In the genomic region with DNA sequence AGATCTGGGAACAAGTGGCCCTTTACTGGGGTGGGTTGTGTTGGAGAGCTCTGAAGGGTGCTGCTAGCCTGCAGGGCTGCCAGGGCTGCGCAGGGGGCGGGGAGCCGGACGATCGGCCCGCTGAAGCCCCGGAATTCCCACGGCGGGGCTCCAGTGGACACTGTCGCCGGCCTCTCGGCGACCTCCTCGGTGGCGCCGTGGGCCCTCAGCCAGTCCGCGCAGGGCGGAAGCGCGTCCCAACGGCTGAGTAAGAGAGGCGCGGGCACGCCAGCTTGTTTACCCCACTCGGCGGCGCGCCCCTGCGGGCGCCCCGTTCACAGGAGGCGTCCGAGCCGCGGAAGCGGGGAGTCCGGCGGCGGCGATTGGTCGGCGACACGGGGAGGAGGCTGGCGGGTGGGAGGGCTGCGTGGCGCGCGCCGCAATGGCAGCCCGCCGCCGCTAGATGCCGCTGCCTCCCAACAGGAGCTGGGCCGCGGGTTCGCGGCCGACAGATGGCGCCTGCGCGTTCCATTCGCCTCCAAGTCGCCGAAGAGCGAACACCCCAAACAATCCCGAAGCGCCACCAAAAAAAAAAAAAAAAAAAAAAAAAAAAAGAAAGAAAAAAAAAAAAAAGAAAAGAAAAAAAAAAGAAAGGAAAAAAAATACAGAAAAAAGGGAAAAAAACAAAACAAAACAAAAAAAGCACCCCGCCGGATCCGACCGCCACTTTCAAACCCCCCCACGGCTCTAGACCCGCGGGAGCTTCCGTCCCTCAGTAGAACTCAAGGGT, we compare ENCODE assay signal across 7 mouse cellular contexts. TPM values are rescaled to one million over a fixed set of nuclear protein-coding genes. Genes with fewer than 3 reads are reported as not detected.
DNase-seq lines count a peak whose midpoint lies in the region; ATAC-seq lines count a peak whose summit lies in the region.

A gene (plus strand): TSS at position 530 of the 769 bp plus-strand sequence.

- peak within 1 kb of the TSS; percentile 99 for H3K27ac ChIP-seq in intestine, embryonic 15.5 days
- H3K27ac ChIP-seq in midbrain, embryonic 11.5 days (ENCODE audit: low read depth, low read length), result peak within 1 kb of the TSS; percentile 98

- DNase-seq in adrenal gland, adult 8-10 months, result peak; percentile 81
- DNase-seq in embryo, embryonic 11 days, result peak; percentile 93
- peak; percentile 93 for DNase-seq in gastrocnemius, postnatal 25 days
- peak; percentile 87 for DNase-seq in left cerebral cortex, postnatal 4 days
- DNase-seq in midbrain, embryonic 11.5 days (ENCODE audit: low spot score, missing footprints), result peak; percentile 99
- DNase-seq in skeletal muscle tissue, adult 2 months (ENCODE audit: low read depth, low spot score), result peak; percentile 92

- peak within 1 kb of the TSS; percentile 55 for H3K4me2 ChIP-seq in intestine, embryonic 15.5 days (replicated peaks)
- peak within 1 kb of the TSS; percentile 45 for H3K4me2 ChIP-seq in midbrain, embryonic 11.5 days

- H3K36me3 ChIP-seq in intestine, embryonic 15.5 days, result no peaks in the 10 kb centered on the region
- H3K36me3 ChIP-seq in midbrain, embryonic 11.5 days (ENCODE audit: control insufficient read depth, insufficient read depth, low read length), result no peaks in the 10 kb centered on the region

- H3K9me3 ChIP-seq in intestine, embryonic 15.5 days, result no peaks in the 10 kb centered on the region
- no peaks in the 10 kb centered on the region for H3K9me3 ChIP-seq in midbrain, embryonic 11.5 days (ENCODE audit: control insufficient read depth, low read length)

- ATAC-seq in intestine, embryonic 15.5 days, result peak; percentile 85
- peak; percentile 74 for ATAC-seq in midbrain, embryonic 11.5 days (ENCODE audit: low FRiP score)

- H3K9ac ChIP-seq in intestine, embryonic 15.5 days, result peak within 1 kb of the TSS; percentile 83
- H3K9ac ChIP-seq in midbrain, embryonic 11.5 days (ENCODE audit: low read length), result peak within 1 kb of the TSS; percentile 94

- intact Hi-C loops in left cerebral cortex, postnatal 4 days (cut with DNase I), result no loop called here

- H3K4me1 ChIP-seq in intestine, embryonic 15.5 days (replicated peaks), result no peaks in the 10 kb centered on the region
- no peaks in the 10 kb centered on the region for H3K4me1 ChIP-seq in midbrain, embryonic 11.5 days (ENCODE audit: control insufficient read depth, insufficient read depth, low read length)

- peak within 1 kb of the TSS; percentile 57 for H3K4me3 ChIP-seq in intestine, embryonic 15.5 days (replicated peaks)
- H3K4me3 ChIP-seq in midbrain, embryonic 11.5 days (ENCODE audit: low read depth, low read length), result peak within 1 kb of the TSS; percentile 58

- H3K27me3 ChIP-seq in intestine, embryonic 15.5 days (replicated peaks), result no peaks in the 10 kb centered on the region
- H3K27me3 ChIP-seq in midbrain, embryonic 11.5 days (ENCODE audit: control insufficient read depth, insufficient read depth, low read length), result no peaks in the 10 kb centered on the region

- 11% methylated on average over 73 of the region's 76 CpGs for WGBS in intestine, embryonic 15.5 days
- 17% methylated on average over 55 of the region's 76 CpGs for WGBS in midbrain, embryonic 11.5 days

RNA-seq across cellular contexts. Expression of the gene that starts here (rescaled TPM):
- 10 to 100 TPM; 66.1 to 86.9 (median 76.1) TPM for total RNA-seq in adrenal gland, adult 8-10 months (2022)
- 10 to 100 TPM; 49.8 to 49.9 TPM for total RNA-seq in gastrocnemius, postnatal 25 days (2021)
- polyA plus RNA-seq in intestine, embryonic 15.5 days (2015; fragmentation: Nextera tagmentation; extraction: Ambion mirVana), result 29.7 and 34.8 TPM in 2 replicates
- total RNA-seq in left cerebral cortex, postnatal 4 days (2021), result 10 to 100 TPM; 53.6 to 54.8 TPM
- polyA plus RNA-seq in midbrain, embryonic 11.5 days (2014; fragmentation: Nextera tagmentation; extraction: Ambion mirVana), result 61.8 and 65.1 TPM in 2 replicates

Comparison
In these comparisons a context has a peak if more than half of its experiments do, and no peak if none do; other contexts are left out.
1. Peak in every context shown above with its lines: DNase-seq, ATAC-seq, H3K4me3 ChIP-seq and H3K27ac ChIP-seq.